Mouse (Mus musculus) hindbrain, embryonic 15.5 days (tissue): ENCODE measurements at regions not wholly inside any gene's neighbourhood (a gene's known extent, or its start where the extent isn't known, plus 50 kb on each side); places are given as distances from the start of the nearest gene placed in this dataset.

Experiments
- ATAC-seq: fragments of 200-750 bp; cut with Nextera tagmentation; 2 replicates; pipeline ENCODE4 v1.8.0; 2017; ENCODE audit warnings: low read depth, moderate number of reproducible peaks, moderate TSS enrichment; ENCODE audit not compliant: low FRiP score
- H3K27ac ChIP-seq: fragments of 300-500 bp; sonication (generic); replicated peaks from 2 replicates; pipeline ENCODE4 v1.5.1; 2015; ENCODE audit warnings: mild to moderate bottlenecking, inconsistent platforms
- H3K27me3 ChIP-seq: fragments of 300-500 bp; sonication (generic); 2 replicates; pipeline ENCODE4 v1.6.1; 2015; ENCODE audit warnings: control low read depth, inconsistent platforms
- H3K36me3 ChIP-seq: fragments of 300-500 bp; sonication (generic); 2 replicates; pipeline ENCODE4 v1.6.1; 2015; ENCODE audit warnings: control low read depth, inconsistent platforms
- H3K4me1 ChIP-seq: fragments of 300-500 bp; sonication (generic); replicated peaks from 2 replicates; pipeline ENCODE4 v1.6.1; 2015; ENCODE audit warnings: control low read depth, inconsistent platforms
- H3K4me2 ChIP-seq: fragments of 300-500 bp; sonication (generic); 2 replicates; pipeline ENCODE4 v1.6.1; 2015; ENCODE audit warnings: moderate library complexity, mild to moderate bottlenecking, inconsistent platforms
- H3K4me3 ChIP-seq: fragments of 300-500 bp; sonication (generic); 2 replicates; pipeline ENCODE4 v1.5.1; 2015; ENCODE audit warnings: mild to moderate bottlenecking, inconsistent platforms
- H3K9ac ChIP-seq: fragments of 300-500 bp; sonication (generic); 2 replicates; pipeline ENCODE4 v1.6.1; 2015; ENCODE audit warnings: inconsistent platforms
- H3K9me3 ChIP-seq: fragments of 300-500 bp; sonication (generic); 2 replicates; pipeline ENCODE4 v1.6.1; 2016; ENCODE audit warnings: control low read depth, inconsistent platforms
- WGBS: fragments of 180-500 bp; shearing (Covaris S2); methylation state at CpG from one replicate; pipeline ENCODE4 v1.1.7; 2015; 5-methylcytosine and 5-hydroxymethylcytosine counted together

GRCm38 (mm10) chr9:117859580-117860045 lies 180.7 kb upstream of the Azi2 start:
- H3K4me2 ChIP-seq = no peak overlapping the region
- H3K9ac ChIP-seq = no peak overlapping the region
- H3K4me1 ChIP-seq = 0 out of 2 replicates have a peak, but pooled peaks cover 7% of the 10 kb centered on the region
- WGBS = 60% methylated on average over 16 of the region's 16 CpGs
- H3K4me3 ChIP-seq = no peak overlapping the region
- no peak overlapping the region for H3K27ac ChIP-seq
- H3K27me3 ChIP-seq = no peaks in the 10 kb centered on the region
- H3K36me3 ChIP-seq = no peaks in the 10 kb centered on the region
- no peak for ATAC-seq
- H3K9me3 ChIP-seq = no peaks in the 10 kb centered on the region

GRCm38 (mm10) chr9:117843531-117843930 lies 196.8 kb upstream of the Azi2 start:
- Histone ChIP-seq H3K4me2 (no peak overlapping the region), H3K27me3 (no peaks in the 10 kb centered on the region), H3K9me3 (no peaks in the 10 kb centered on the region), H3K27ac (no peak overlapping the region), H3K4me3 (no peak overlapping the region), H3K4me1 (no peaks in the 10 kb centered on the region; the same call in 1 of the 2 replicates), H3K9ac (no peak overlapping the region), H3K36me3 (no peaks in the 10 kb centered on the region)
- no peak for ATAC-seq
- WGBS = 50% methylated on average over 4 of the region's 4 CpGs

GRCm38 (mm10) chr9:117836696-117837380 lies 203.5 kb upstream of the Azi2 start:
- H3K27me3 ChIP-seq = no peaks in the 10 kb centered on the region
- H3K36me3 ChIP-seq = no peaks in the 10 kb centered on the region
- no peak overlapping the region for H3K9ac ChIP-seq
- H3K4me1 ChIP-seq = peaks cover 10% of the 10 kb centered on the region
- WGBS = 23% methylated on average over 12 of the region's 12 CpGs
- peak overlapping the region; percentile 37 for H3K4me2 ChIP-seq
- ATAC-seq = no peak; the same call in 1 of the 2 replicates
- peak overlapping the region; percentile 59; the same call in 1 of the 2 replicates for H3K27ac ChIP-seq
- no peak overlapping the region for H3K4me3 ChIP-seq
- no peaks in the 10 kb centered on the region for H3K9me3 ChIP-seq

- Histone ChIP-seq H3K4me1 (peaks cover 10% of the 10 kb centered on the region), H3K9me3 (no peaks in the 10 kb centered on the region), H3K27me3 (no peaks in the 10 kb centered on the region), H3K27ac (no peak overlapping the region), H3K4me3 (no peak overlapping the region), H3K4me2 (no peak overlapping the region), H3K9ac (no peak overlapping the region), H3K36me3 (no peaks in the 10 kb centered on the region)
- no peak for ATAC-seq
- WGBS = 88% methylated on average over 6 of the region's 6 CpGs
Measured at GRCm38 (mm10) chr9:117833586-117833985, 203.9 kb upstream of the Rbms3 start.

GRCm38 (mm10) chr9:117814661-117815060 lies 184.9 kb upstream of the Rbms3 start:
- Histone ChIP-seq H3K27ac (no peak overlapping the region), H3K36me3 (no peaks in the 10 kb centered on the region), H3K4me2 (no peak overlapping the region), H3K9ac (no peak overlapping the region; the same call in 1 of the 2 replicates), H3K4me1 (peaks cover 6% of the 10 kb centered on the region; the same call in 1 of the 2 replicates), H3K9me3 (no peaks in the 10 kb centered on the region), H3K27me3 (no peaks in the 10 kb centered on the region), H3K4me3 (no peak overlapping the region)
- peak; percentile 42; the same call in 1 of the 2 replicates for ATAC-seq
- WGBS = 10% methylated on average over 4 of the region's 4 CpGs

GRCm38 (mm10) chr9:117813216-117813615 lies 183.5 kb upstream of the Rbms3 start:
- Histone ChIP-seq H3K27me3 (no peaks in the 10 kb centered on the region), H3K4me3 (no peak overlapping the region), H3K4me1 (peaks cover 6% of the 10 kb centered on the region; the same call in 1 of the 2 replicates), H3K4me2 (no peak overlapping the region), H3K36me3 (no peaks in the 10 kb centered on the region), H3K9ac (no peak overlapping the region), H3K27ac (no peak overlapping the region), H3K9me3 (no peaks in the 10 kb centered on the region)
- no peak for ATAC-seq
- WGBS = 71% methylated on average over 9 of the region's 9 CpGs

- H3K9ac ChIP-seq = no peak overlapping the region
- no peaks in the 10 kb centered on the region for H3K36me3 ChIP-seq
- H3K4me2 ChIP-seq = no peak overlapping the region
- no peak overlapping the region for H3K4me3 ChIP-seq
- no peaks in the 10 kb centered on the region for H3K9me3 ChIP-seq
- no peaks in the 10 kb centered on the region for H3K27me3 ChIP-seq
- no peak overlapping the region for H3K27ac ChIP-seq
- H3K4me1 ChIP-seq = no peaks in the 10 kb centered on the region
- WGBS = 84% methylated on average over 9 of the region's 9 CpGs
- ATAC-seq = no peak
Measured at GRCm38 (mm10) chr9:117805812-117806211, 176.1 kb upstream of the Rbms3 start.

GRCm38 (mm10) chr9:117784186-117784591 lies 154.5 kb upstream of the Rbms3 start:
- no peaks in the 10 kb centered on the region for H3K27me3 ChIP-seq
- WGBS = 77% methylated on average over 5 of the region's 5 CpGs
- ATAC-seq = no peak
- H3K36me3 ChIP-seq = no peaks in the 10 kb centered on the region
- no peak overlapping the region for H3K9ac ChIP-seq
- no peak overlapping the region for H3K27ac ChIP-seq
- H3K4me1 ChIP-seq = no peaks in the 10 kb centered on the region
- H3K4me2 ChIP-seq = no peak overlapping the region
- no peak overlapping the region for H3K4me3 ChIP-seq
- no peaks in the 10 kb centered on the region for H3K9me3 ChIP-seq

GRCm38 (mm10) chr9:117754651-117755050 lies 124.9 kb upstream of the Rbms3 start:
- Histone ChIP-seq H3K27me3 (no peaks in the 10 kb centered on the region), H3K9me3 (no peaks in the 10 kb centered on the region), H3K4me3 (no peak overlapping the region), H3K27ac (no peak overlapping the region), H3K4me1 (no peaks in the 10 kb centered on the region), H3K4me2 (no peak overlapping the region), H3K9ac (no peak overlapping the region), H3K36me3 (no peaks in the 10 kb centered on the region)
- no peak for ATAC-seq
- WGBS = 96% methylated on average over 6 of the region's 6 CpGs

GRCm38 (mm10) chr9:117753466-117753865 lies 123.8 kb upstream of the Rbms3 start:
- Histone ChIP-seq H3K36me3 (no peaks in the 10 kb centered on the region), H3K27me3 (no peaks in the 10 kb centered on the region), H3K4me1 (no peaks in the 10 kb centered on the region), H3K4me3 (no peak overlapping the region), H3K9me3 (no peaks in the 10 kb centered on the region), H3K27ac (no peak overlapping the region), H3K9ac (no peak overlapping the region), H3K4me2 (no peak overlapping the region)
- 73% methylated on average over 3 of the region's 3 CpGs for WGBS
- no peak for ATAC-seq

GRCm38 (mm10) chr9:117744906-117745305 lies 115.2 kb upstream of the Rbms3 start:
- Histone ChIP-seq H3K27me3 (no peaks in the 10 kb centered on the region), H3K27ac (no peak overlapping the region), H3K9ac (no peak overlapping the region), H3K36me3 (no peaks in the 10 kb centered on the region), H3K4me1 (no peaks in the 10 kb centered on the region), H3K9me3 (no peaks in the 10 kb centered on the region), H3K4me3 (no peak overlapping the region), H3K4me2 (no peak overlapping the region)
- 86% methylated on average over 8 of the region's 8 CpGs for WGBS
- ATAC-seq = no peak

GRCm38 (mm10) chr9:117729366-117729765 lies 99.7 kb upstream of the Rbms3 start:
- 73% methylated on average over 6 of the region's 6 CpGs for WGBS
- no peaks in the 10 kb centered on the region for H3K27me3 ChIP-seq
- H3K36me3 ChIP-seq = no peaks in the 10 kb centered on the region
- H3K9ac ChIP-seq = no peak overlapping the region
- no peaks in the 10 kb centered on the region for H3K4me1 ChIP-seq
- no peak overlapping the region for H3K27ac ChIP-seq
- H3K4me3 ChIP-seq = no peak overlapping the region
- H3K4me2 ChIP-seq = no peak overlapping the region
- no peaks in the 10 kb centered on the region for H3K9me3 ChIP-seq
- ATAC-seq = no peak

GRCm38 (mm10) chr9:117720161-117720598 lies 90.5 kb upstream of the Rbms3 start:
- Histone ChIP-seq H3K4me2 (no peak overlapping the region), H3K9ac (no peak overlapping the region), H3K4me3 (no peak overlapping the region), H3K9me3 (no peaks in the 10 kb centered on the region), H3K27ac (no peak overlapping the region), H3K36me3 (no peaks in the 10 kb centered on the region), H3K27me3 (no peaks in the 10 kb centered on the region), H3K4me1 (no peaks in the 10 kb centered on the region)
- 77% methylated on average over 7 of the region's 7 CpGs for WGBS
- no peak for ATAC-seq
